Mouse (Mus musculus): Measurements from ENCODE around the gene Fgfr2.

GRCm38 (mm10) chr7:131337502-131338068, 1785.6 kb downstream of the Fgfr2 start:
- TF ChIP-seq CTCF (IDR thresholded peaks at IDR 0.05; ENCODE audit: low read depth) (no peak), EP300 (IDR thresholded peaks at IDR 0.05; ENCODE audit: low read depth) (no peak)

Data from liver, postnatal 0 days (tissue).